Mouse (Mus musculus): ENCODE data around the gene Mob3b. TPM values are rescaled to one million over a fixed set of nuclear protein-coding genes. Genes with fewer than 3 reads are reported as not detected.
A peak's percentile ranks its signal among the peaks of the same experiment; 100 is the strongest.

The Mob3b gene
- polyA plus RNA-seq, 1 experiment from 2014 or later, result 2.7 TPM

DNA sequence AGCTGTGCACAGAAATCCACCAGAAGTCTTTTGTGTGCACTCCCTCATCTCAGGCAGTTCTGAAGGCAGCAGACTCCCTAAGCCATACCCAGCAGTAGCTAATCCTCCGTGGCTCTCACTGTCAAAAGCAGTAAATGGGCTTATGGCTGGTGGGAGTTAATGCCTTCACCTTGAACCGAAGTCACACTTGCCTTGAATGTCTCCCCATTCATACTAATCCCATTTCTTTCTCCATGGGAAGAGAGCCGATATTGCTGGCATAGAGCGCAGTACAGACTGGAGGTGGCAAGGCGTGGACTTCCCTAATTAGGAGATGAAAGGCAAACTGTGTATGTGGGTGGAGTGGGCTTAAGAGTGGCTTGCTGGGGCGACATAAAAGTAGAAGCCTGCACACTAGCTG is 41.4 kb downstream of the Mob3b start:
- Histone ChIP-seq H3K4me2 (no peak overlapping the region), H3K9ac (ENCODE audit: low read depth, low read length) (no peak overlapping the region), H3K9me3 (replicated peaks; ENCODE audit: control insufficient read depth, low read length) (no peaks in the 10 kb centered on the region), H3K27ac (ENCODE audit: low read depth, low read length) (no peak overlapping the region), H3K36me3 (ENCODE audit: control insufficient read depth, insufficient read depth, low read length) (no peaks in the 10 kb centered on the region), H3K27me3 (ENCODE audit: control insufficient read depth, insufficient read depth, low read length) (no peaks in the 10 kb centered on the region), H3K4me1 (ENCODE audit: control insufficient read depth, insufficient read depth, low read length) (no peaks in the 10 kb centered on the region; the same call in 1 of the 2 replicates), H3K4me3 (ENCODE audit: low read depth, low read length) (no peak overlapping the region)
- 60% methylated on average over 6 of the region's 6 CpGs for WGBS (ENCODE audit: insufficient replicate concordance)
- no peak for ATAC-seq (replicated peaks; ENCODE audit: insufficient number of reproducible peaks, low FRiP score, low TSS enrichment)

DNA sequence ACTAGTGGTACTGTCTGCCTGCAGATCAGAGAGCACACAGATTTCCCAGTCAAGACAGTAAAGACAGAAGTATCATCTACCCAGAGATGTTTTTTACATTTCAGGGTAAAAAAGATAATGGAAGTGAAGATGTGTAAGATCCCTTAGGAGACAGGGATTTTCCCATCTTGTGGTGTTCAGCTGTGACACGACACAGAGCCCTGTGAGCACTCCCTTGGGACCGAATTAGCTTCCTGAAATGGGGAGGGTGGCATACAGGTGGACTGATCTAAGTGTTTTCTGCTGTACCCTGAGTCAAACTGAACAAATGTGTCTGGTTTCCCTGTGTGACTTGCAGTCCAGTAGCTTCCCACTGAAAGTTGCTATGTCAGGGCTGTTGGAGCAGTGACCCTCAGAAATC is 42.3 kb downstream of the Mob3b start:
- Histone ChIP-seq H3K9me3 (replicated peaks; ENCODE audit: control insufficient read depth, low read length) (no peaks in the 10 kb centered on the region), H3K36me3 (ENCODE audit: control insufficient read depth, insufficient read depth, low read length) (no peaks in the 10 kb centered on the region), H3K27ac (ENCODE audit: low read depth, low read length) (no peak overlapping the region), H3K4me3 (ENCODE audit: low read depth, low read length) (no peak overlapping the region), H3K4me1 (ENCODE audit: control insufficient read depth, insufficient read depth, low read length) (no peaks in the 10 kb centered on the region; the same call in 1 of the 2 replicates), H3K9ac (ENCODE audit: low read depth, low read length) (no peak overlapping the region), H3K27me3 (ENCODE audit: control insufficient read depth, insufficient read depth, low read length) (no peaks in the 10 kb centered on the region), H3K4me2 (no peak overlapping the region)
- WGBS (ENCODE audit: insufficient replicate concordance), result 64% methylated on average over 2 of the region's 2 CpGs
- ATAC-seq (replicated peaks; ENCODE audit: insufficient number of reproducible peaks, low FRiP score, low TSS enrichment), result no peak

DNA sequence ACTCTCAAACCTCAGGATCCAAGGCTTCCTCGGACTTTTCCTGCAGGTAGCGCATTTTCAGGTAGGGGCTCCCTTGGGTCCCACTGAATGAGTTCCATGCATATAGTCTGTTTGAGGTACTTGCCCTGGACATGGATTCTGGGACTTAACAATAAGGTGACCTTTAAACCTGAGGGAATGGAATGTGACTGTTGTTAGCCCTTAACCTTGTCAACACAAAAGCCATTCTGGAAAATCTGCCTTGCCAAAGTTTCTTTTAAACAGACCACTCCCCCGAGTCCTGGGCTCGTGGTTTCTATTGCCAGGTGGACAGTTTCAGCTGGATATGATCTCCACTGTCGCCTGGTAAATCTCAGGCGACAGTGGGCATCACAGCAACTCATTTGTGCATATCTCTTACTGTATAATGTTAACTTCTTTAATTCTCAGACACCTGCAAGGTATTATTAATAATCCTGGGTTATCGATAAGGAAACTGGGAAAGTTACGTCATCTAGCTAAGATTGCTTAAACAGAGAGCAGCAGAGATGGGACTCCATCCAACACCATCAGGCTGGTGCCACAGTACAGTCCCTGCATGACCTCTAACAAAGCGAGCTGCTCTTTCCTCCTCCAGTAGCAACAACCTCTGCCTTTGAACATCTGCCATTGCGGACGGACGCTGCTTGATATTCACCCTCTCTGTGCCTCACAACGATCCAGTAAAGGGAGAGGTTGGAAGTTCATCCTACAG is 43.6 kb downstream of the Mob3b start:
- H3K27ac ChIP-seq (ENCODE audit: low read depth, low read length), result no peak overlapping the region
- H3K4me3 ChIP-seq (ENCODE audit: low read depth, low read length), result no peak overlapping the region
- H3K4me2 ChIP-seq, result no peak overlapping the region
- no peaks in the 10 kb centered on the region for H3K36me3 ChIP-seq (ENCODE audit: control insufficient read depth, insufficient read depth, low read length)
- H3K27me3 ChIP-seq (ENCODE audit: control insufficient read depth, insufficient read depth, low read length), result no peaks in the 10 kb centered on the region
- 67% methylated on average over 13 of the region's 13 CpGs for WGBS (ENCODE audit: insufficient replicate concordance)
- no peaks in the 10 kb centered on the region for H3K9me3 ChIP-seq (replicated peaks; ENCODE audit: control insufficient read depth, low read length)
- ATAC-seq (replicated peaks; ENCODE audit: insufficient number of reproducible peaks, low FRiP score, low TSS enrichment), result no peak
- H3K9ac ChIP-seq (ENCODE audit: low read depth, low read length), result no peak overlapping the region
- H3K4me1 ChIP-seq (ENCODE audit: control insufficient read depth, insufficient read depth, low read length), result no peaks in the 10 kb centered on the region; the same call in 1 of the 2 replicates

DNA sequence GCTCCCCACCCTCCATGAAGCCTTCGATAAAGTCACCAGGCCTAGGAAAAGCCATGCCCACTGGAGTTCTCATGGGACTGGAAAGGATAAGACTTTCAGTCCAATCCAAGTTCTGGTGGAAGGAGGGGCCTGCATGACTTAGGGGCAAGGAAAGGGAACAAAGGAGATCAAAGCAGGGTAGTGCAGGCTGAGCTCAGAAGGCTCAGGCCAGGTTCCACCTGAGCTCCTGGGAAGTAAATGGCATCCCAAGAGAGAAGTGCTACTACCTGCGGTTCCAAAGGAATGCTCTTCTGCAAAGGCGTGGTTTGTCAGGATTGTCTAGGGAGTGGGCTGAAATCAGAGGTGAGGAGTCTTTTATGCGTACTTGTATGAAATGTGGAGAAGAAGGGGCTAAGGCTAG is 44.8 kb downstream of the Mob3b start:
- Histone ChIP-seq H3K36me3 (ENCODE audit: control insufficient read depth, insufficient read depth, low read length) (no peaks in the 10 kb centered on the region), H3K27me3 (ENCODE audit: control insufficient read depth, insufficient read depth, low read length) (no peaks in the 10 kb centered on the region), H3K9me3 (replicated peaks; ENCODE audit: control insufficient read depth, low read length) (no peaks in the 10 kb centered on the region), H3K4me3 (ENCODE audit: low read depth, low read length) (no peak overlapping the region), H3K27ac (ENCODE audit: low read depth, low read length) (no peak overlapping the region), H3K4me2 (no peak overlapping the region), H3K9ac (ENCODE audit: low read depth, low read length) (no peak overlapping the region), H3K4me1 (ENCODE audit: control insufficient read depth, insufficient read depth, low read length) (no peaks in the 10 kb centered on the region; the same call in 1 of the 2 replicates)
- no peak; the same call in 1 of the 2 replicates for ATAC-seq (replicated peaks; ENCODE audit: insufficient number of reproducible peaks, low FRiP score, low TSS enrichment)
- whole genome bisulfite sequencing (ENCODE audit: insufficient replicate concordance), result 79% methylated on average over 4 of the region's 4 CpGs

DNA sequence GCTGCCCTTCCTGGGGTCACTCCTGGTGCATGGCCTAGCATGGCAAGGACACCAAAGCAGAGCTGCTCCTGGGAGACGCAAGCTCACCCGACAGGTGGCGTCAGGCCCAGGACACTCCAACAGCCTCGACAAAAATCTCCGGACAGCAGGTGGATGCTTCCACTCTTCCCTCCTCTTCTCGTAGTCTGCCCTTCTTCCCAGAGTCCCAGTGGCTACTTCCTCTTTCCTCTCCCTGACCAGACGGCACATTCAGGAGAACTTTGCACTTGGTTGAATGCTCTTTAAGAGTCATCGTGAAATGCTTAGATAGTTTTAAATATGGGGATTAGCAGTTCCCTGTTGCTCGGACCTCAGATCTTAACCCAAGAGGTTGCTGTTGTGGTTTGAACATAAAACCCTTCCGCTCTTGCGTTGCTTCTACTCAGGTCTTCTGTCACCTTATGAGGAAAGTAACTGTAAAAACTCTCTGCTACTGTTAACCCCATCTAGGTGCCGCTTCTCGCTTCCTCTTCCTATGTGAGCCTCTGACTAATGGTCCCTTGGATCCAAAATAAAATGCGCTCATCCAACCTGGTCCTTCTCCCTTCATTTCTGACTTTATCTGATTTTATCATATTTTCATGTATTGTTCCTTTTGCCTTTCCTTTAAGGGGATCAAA is 52.0 kb downstream of the Mob3b start:
- no peak overlapping the region for H3K27ac ChIP-seq (ENCODE audit: low read depth, low read length)
- H3K36me3 ChIP-seq (ENCODE audit: control insufficient read depth, insufficient read depth, low read length), result no peaks in the 10 kb centered on the region
- no peaks in the 10 kb centered on the region for H3K27me3 ChIP-seq (ENCODE audit: control insufficient read depth, insufficient read depth, low read length)
- H3K4me3 ChIP-seq (ENCODE audit: low read depth, low read length), result no peak overlapping the region
- H3K9ac ChIP-seq (ENCODE audit: low read depth, low read length), result no peak overlapping the region
- WGBS (ENCODE audit: insufficient replicate concordance), result 71% methylated on average over 14 of the region's 14 CpGs
- H3K9me3 ChIP-seq (replicated peaks; ENCODE audit: control insufficient read depth, low read length), result no peaks in the 10 kb centered on the region
- ATAC-seq (replicated peaks; ENCODE audit: insufficient number of reproducible peaks, low FRiP score, low TSS enrichment), result no peak
- peaks cover 3% of the 10 kb centered on the region for H3K4me1 ChIP-seq (ENCODE audit: control insufficient read depth, insufficient read depth, low read length)
- H3K4me2 ChIP-seq, result no peak overlapping the region

DNA sequence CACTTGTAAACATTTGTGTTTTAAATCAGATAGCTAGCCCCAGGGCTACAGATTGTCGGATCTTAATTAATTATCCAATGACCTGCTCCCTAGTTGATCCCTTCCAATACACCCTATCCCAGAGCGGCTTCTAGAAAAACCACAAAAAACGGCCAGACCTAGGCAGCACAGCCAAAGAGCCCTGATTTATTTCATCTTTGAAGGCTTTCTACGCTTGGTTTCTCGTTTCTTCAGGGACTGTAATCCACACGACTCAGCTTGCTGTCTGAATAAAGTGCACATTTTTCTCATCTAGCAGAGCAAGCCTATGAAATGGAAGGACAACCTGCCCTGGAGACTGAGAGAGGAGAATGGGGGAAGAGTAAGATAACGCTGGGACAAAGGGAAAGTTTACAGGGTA is 56.1 kb downstream of the Mob3b start:
- Histone ChIP-seq H3K27ac (ENCODE audit: low read depth, low read length) (no peak overlapping the region), H3K4me1 (ENCODE audit: control insufficient read depth, insufficient read depth, low read length) (peaks cover 9% of the 10 kb centered on the region), H3K9me3 (replicated peaks; ENCODE audit: control insufficient read depth, low read length) (no peaks in the 10 kb centered on the region), H3K4me2 (no peak overlapping the region), H3K27me3 (ENCODE audit: control insufficient read depth, insufficient read depth, low read length) (no peaks in the 10 kb centered on the region), H3K9ac (ENCODE audit: low read depth, low read length) (no peak overlapping the region), H3K4me3 (ENCODE audit: low read depth, low read length) (no peak overlapping the region), H3K36me3 (ENCODE audit: control insufficient read depth, insufficient read depth, low read length) (no peaks in the 10 kb centered on the region)
- ATAC-seq (replicated peaks; ENCODE audit: insufficient number of reproducible peaks, low FRiP score, low TSS enrichment), result no peak
- 58% methylated on average over 7 of the region's 7 CpGs for WGBS (ENCODE audit: insufficient replicate concordance)

DNA sequence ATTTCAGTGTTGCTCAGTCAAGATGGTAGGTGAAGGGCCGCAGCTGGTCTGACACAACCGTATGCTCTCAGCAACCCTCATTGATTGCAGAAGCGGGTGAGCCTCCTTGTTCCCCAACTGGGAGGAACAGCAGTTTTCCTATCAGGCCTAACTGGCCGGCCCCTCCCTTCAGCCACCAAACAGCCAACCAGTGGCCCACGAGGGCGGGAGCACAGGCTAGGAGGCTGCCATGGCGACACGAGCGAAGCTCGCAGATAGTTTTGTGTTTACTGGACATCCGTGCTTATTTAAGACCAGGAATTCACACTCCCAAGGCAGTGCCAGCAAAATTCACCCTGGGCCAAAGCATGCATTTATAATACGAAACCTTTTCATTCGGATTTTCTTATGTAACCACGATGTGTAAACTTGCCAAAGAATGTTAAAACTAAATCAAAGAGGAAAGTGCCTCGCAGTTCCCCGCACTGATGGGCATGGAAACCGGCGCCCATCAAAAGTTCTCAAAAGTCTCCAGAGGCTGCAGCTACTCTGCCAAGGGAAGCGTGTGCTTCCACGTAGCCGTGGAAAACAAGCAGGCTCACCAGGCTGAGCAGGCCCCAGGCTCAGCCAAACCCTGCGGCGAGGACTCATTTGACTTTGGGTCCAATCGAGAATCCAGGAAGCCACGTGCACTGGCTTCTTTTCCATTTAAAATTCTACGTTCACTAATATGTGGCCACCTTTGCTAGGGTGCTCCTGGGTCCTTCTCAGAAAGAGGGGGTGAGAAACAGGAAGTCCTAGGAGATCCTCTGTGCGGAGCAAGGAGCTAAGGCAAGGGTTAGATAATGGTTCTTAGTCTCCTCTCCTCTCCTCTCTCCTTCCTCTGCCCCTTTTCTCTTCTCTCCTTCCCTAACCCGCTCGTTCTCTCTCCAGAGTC is 57.2 kb downstream of the Mob3b start:
- Histone ChIP-seq H3K36me3 (ENCODE audit: control insufficient read depth, insufficient read depth, low read length) (no peaks in the 10 kb centered on the region), H3K4me3 (ENCODE audit: low read depth, low read length) (peak overlapping the region; percentile 38), H3K9ac (ENCODE audit: low read depth, low read length) (no peak overlapping the region), H3K27ac (ENCODE audit: low read depth, low read length) (no peak overlapping the region), H3K27me3 (ENCODE audit: control insufficient read depth, insufficient read depth, low read length) (no peaks in the 10 kb centered on the region), H3K4me2 (peak overlapping the region; percentile 73), H3K4me1 (ENCODE audit: control insufficient read depth, insufficient read depth, low read length) (peaks cover 9% of the 10 kb centered on the region), H3K9me3 (replicated peaks; ENCODE audit: control insufficient read depth, low read length) (no peaks in the 10 kb centered on the region)
- ATAC-seq (replicated peaks; ENCODE audit: insufficient number of reproducible peaks, low FRiP score, low TSS enrichment), result peak; percentile 75
- WGBS (ENCODE audit: insufficient replicate concordance), result 9% methylated on average over 29 of the region's 29 CpGs

DNA sequence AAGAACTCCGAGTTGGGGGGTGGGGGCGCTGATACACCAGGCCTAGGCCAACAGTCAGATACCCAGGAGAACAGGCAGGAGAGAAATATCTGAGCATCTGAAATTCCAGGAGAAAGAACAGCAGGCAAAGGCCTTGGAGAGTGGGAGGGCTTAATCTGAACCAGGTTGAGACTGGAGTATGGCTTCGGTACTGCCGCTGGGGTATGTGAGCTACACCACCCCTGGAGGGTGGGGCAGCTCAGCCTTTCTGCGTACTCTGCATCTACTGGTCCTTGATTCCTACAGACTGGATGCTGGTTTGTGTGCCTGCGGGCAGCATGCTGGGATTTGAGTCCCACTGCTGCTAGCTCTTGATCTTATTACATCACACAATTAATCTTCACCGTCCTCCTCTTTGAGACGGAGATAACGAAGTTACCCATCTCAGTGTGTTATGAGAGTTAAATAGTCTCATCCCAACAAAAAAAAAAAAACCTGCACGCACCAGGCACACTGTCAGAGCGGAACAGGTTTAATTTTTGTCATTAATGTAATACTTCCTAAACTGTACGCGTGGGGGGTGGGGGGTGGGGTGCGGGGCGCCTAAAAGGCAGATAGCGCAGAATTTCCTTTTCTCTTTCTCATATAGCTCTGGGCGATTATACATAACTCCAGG is 57.9 kb downstream of the Mob3b start:
- H3K9me3 ChIP-seq (replicated peaks; ENCODE audit: control insufficient read depth, low read length), result no peaks in the 10 kb centered on the region
- WGBS (ENCODE audit: insufficient replicate concordance), result 18% methylated on average over 17 of the region's 17 CpGs
- no peaks in the 10 kb centered on the region for H3K27me3 ChIP-seq (ENCODE audit: control insufficient read depth, insufficient read depth, low read length)
- 0 out of 2 replicates have a peak, but pooled peaks have one; percentile 6 for ATAC-seq (replicated peaks; ENCODE audit: insufficient number of reproducible peaks, low FRiP score, low TSS enrichment)
- peak overlapping the region; percentile 73 for H3K4me2 ChIP-seq
- no peak overlapping the region for H3K9ac ChIP-seq (ENCODE audit: low read depth, low read length)
- H3K4me3 ChIP-seq (ENCODE audit: low read depth, low read length), result peak overlapping the region; percentile 38
- no peak overlapping the region for H3K27ac ChIP-seq (ENCODE audit: low read depth, low read length)
- H3K4me1 ChIP-seq (ENCODE audit: control insufficient read depth, insufficient read depth, low read length), result peaks cover 9% of the 10 kb centered on the region
- no peaks in the 10 kb centered on the region for H3K36me3 ChIP-seq (ENCODE audit: control insufficient read depth, insufficient read depth, low read length)
